Mouse (Mus musculus) kidney, embryonic 16.5 days (tissue): Measurements from ENCODE around the gene Ccnb1. TPM values are rescaled to one million over a fixed set of nuclear protein-coding genes. Genes with fewer than 3 reads are reported as not detected.
"Not testable (repeated sequence)": the region's sequence is repeated elsewhere in the genome, so short reads cannot be mapped to it uniquely, and the experiment has no call there.

Experiments
- ATAC-seq: fragments of 200-750 bp; cut with Nextera tagmentation; 2 replicates; pipeline ENCODE4 v1.8.0; 2017; ENCODE audit warnings: moderate TSS enrichment; ENCODE audit not compliant: low FRiP score, low TSS enrichment
- H3K27ac ChIP-seq: fragments of 300-500 bp; sonication (generic); 2 replicates; pipeline ENCODE4 v1.5.1; 2014; ENCODE audit warnings: low read length
- H3K27me3 ChIP-seq: fragments of 300-500 bp; sonication (generic); 2 replicates; pipeline ENCODE4 v1.6.1; 2014; ENCODE audit warnings: low read length, control low read depth, mixed read lengths; ENCODE audit not compliant: insufficient read depth
- H3K36me3 ChIP-seq: fragments of 300-500 bp; sonication (generic); 2 replicates; pipeline ENCODE4 v1.6.1; 2014; ENCODE audit warnings: low read length, control low read depth, mixed read lengths; ENCODE audit not compliant: insufficient read depth
- H3K4me1 ChIP-seq: fragments of 300-500 bp; sonication (generic); 2 replicates; pipeline ENCODE4 v1.6.1; 2014; ENCODE audit warnings: low read length, control low read depth, mixed read lengths; ENCODE audit not compliant: insufficient read depth
- H3K4me2 ChIP-seq: fragments of 300-500 bp; sonication (generic); replicated peaks from 2 replicates; pipeline ENCODE4 v1.6.1; 2014; ENCODE audit warnings: low read depth, low read length
- H3K4me3 ChIP-seq: fragments of 300-500 bp; sonication (generic); 2 replicates; pipeline ENCODE4 v1.5.1; 2014; ENCODE audit warnings: mild to moderate bottlenecking, low read length
- H3K9ac ChIP-seq: fragments of 300-500 bp; sonication (generic); replicated peaks from 2 replicates; pipeline ENCODE4 v1.6.1; 2014; ENCODE audit warnings: low read length
- H3K9me3 ChIP-seq: fragments of 300-500 bp; sonication (generic); 2 replicates; pipeline ENCODE4 v1.6.1; 2016; ENCODE audit warnings: low read length, control low read depth
- WGBS: fragments of 180-500 bp; shearing (Covaris S2); extraction: QIAGEN DNeasy Blood & Tissue Kit; methylation state at CpG from one replicate; pipeline ENCODE4 v1.1.7; 2014; 5-methylcytosine and 5-hydroxymethylcytosine counted together
- polyA plus RNA-seq: library from polyadenylated mRNA; unstranded; fragments of >200 nt; fragmentation: Nextera tagmentation; extraction: Ambion mirVana; gene quantifications from 2 replicates; pipeline ENCODE4 v1.2.1, GENCODE M21; 2015

Ccnb1 gene
- polyA plus RNA-seq, 1 experiment from 2014 or later, result 269 TPM

DNA sequence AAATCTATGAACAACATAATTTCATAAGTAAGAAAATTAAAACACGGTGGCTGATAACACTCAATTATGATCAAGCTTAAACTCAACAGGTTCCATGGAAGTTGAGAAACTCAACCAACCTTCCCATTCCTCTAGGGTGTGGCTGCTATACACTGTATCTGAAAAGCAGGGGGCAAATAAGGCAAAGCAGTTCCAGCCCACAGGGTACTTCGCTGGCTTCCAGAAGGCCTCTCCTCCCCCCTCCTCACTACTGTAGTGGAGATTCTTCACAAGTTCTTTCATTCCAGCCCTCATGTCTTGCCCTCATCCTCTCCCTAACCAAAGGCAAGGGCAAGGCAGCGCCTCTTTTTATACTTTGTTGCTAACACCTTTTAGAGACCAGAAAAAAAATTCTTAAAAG lies 37.5 kb upstream of the Ccnb1 start:
- Histone ChIP-seq H3K9ac (no peak overlapping the region), H3K27me3 (no peaks in the 10 kb centered on the region), H3K9me3 (no peaks in the 10 kb centered on the region), H3K4me3 (no peak overlapping the region), H3K27ac (no peak overlapping the region), H3K4me1 (no peaks in the 10 kb centered on the region), H3K36me3 (peaks cover 53% of the 10 kb centered on the region), H3K4me2 (no peak overlapping the region)
- ATAC-seq, result no peak
- 96% methylated on average over 3 of the region's 3 CpGs for WGBS

DNA sequence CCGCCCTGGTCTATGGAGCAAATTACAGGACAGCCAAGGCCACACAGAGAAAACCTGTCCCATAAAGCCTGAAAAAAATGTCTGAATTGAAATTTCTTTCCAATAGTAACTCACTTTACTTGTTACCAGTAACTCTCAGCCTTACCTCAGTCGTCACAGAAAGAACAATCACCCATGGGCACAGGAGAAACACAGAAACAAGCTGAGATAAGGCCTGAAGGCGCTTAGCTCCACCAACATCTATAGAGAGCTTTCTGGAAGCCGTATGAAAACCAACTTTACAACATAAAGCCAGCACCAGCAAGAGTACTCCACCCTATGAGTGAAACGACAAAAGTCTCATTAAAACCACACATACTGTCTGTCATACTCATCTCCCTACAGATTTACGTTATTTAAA lies 28.1 kb upstream of the Ccnb1 start:
- no peak for ATAC-seq
- Histone ChIP-seq H3K4me2 (no peak overlapping the region), H3K36me3 (peaks cover 57% of the 10 kb centered on the region), H3K4me1 (no peaks in the 10 kb centered on the region), H3K27ac (no peak overlapping the region), H3K4me3 (no peak overlapping the region), H3K27me3 (no peaks in the 10 kb centered on the region), H3K9me3 (no peaks in the 10 kb centered on the region), H3K9ac (no peak overlapping the region)
- 93% methylated on average over 6 of the region's 6 CpGs for WGBS

DNA sequence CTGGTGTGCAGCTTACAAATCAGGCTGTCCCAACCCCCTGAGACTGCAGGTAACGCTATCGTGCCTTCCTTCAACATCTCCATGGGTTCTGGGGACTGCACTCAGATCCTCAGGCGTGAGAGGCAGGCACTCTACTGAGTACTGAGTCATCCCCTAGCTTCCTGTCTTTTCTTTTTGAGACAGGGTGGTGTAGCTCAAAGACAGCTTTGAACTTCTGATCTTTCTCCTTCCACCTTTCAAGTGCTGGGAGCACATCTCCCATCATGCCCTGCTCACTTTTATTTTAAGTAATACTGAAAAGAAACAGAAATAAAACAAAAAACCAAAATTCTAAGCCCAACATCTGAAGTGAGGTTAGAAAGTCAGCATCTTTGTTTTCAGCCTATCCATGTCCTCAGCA lies 19.4 kb upstream of the Ccnb1 start:
- no peak for ATAC-seq
- 90% methylated on average over 3 of the region's 3 CpGs for WGBS
- no peak overlapping the region for H3K4me3 ChIP-seq

GRCm38 (mm10) chr13:100797171-100797570 lies 10.8 kb upstream of the Ccnb1 start:
- H3K9ac ChIP-seq, result no peak overlapping the region
- H3K4me3 ChIP-seq, result no peak overlapping the region
- H3K36me3 ChIP-seq, result peaks cover 14% of the 10 kb centered on the region; the same call in 1 of the 2 replicates
- 89% methylated on average over 6 of the region's 6 CpGs for WGBS
- no peak overlapping the region for H3K27ac ChIP-seq
- no peak overlapping the region for H3K4me2 ChIP-seq
- H3K4me1 ChIP-seq, result no peaks in the 10 kb centered on the region
- no peaks in the 10 kb centered on the region for H3K27me3 ChIP-seq
- no peak for ATAC-seq
- H3K9me3 ChIP-seq, result no peaks in the 10 kb centered on the region

More for the DNA sequence above, 19.4 kb upstream of the Ccnb1 start:
- H3K4me2 ChIP-seq, result no peak overlapping the region
- no peaks in the 10 kb centered on the region for H3K27me3 ChIP-seq
- no peaks in the 10 kb centered on the region for H3K4me1 ChIP-seq
- H3K9ac ChIP-seq, result no peak overlapping the region
- H3K27ac ChIP-seq, result no peak overlapping the region
- H3K9me3 ChIP-seq, result no peaks in the 10 kb centered on the region
- H3K36me3 ChIP-seq, result peaks cover 63% of the 10 kb centered on the region

DNA sequence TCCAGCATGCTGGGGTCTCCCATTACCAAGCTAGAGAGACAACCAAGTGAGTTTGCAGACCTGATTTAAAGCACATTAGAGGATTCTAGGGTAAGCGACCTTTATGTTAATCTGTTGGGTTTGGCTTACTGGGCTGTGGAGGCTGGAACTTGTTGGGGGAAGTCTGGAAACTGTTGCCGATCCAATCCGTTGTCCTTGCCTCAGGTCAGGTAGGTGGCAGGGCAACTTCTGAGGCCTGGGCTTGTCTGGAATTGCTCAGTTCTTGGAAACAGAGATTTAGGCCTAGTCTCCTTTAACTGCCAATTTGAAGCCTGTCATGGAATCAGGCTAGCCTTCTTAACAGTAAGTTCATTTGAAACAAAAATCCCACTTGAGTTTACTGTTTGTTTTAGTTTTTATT lies 2.7 kb upstream of the Ccnb1 start:
- 82% methylated on average over 3 of the region's 3 CpGs for WGBS
- no peak for ATAC-seq
- H3K9me3 ChIP-seq, result no peaks in the 10 kb centered on the region

GRCm38 (mm10) chr13:100788057-100788456 lies 1.7 kb upstream of the Ccnb1 start:
- H3K27ac ChIP-seq, H3K4me2 ChIP-seq, H3K9ac ChIP-seq, H3K9me3 ChIP-seq, H3K27me3 ChIP-seq, H3K4me3 ChIP-seq, ATAC-seq, H3K36me3 ChIP-seq: not testable (repeated sequence)
- peaks cover 15% of the 10 kb centered on the region for H3K4me1 ChIP-seq
- 98% methylated on average over 10 of the region's 14 CpGs for WGBS

More for the DNA sequence above, 2.7 kb upstream of the Ccnb1 start:
- H3K4me3 ChIP-seq, result no peak overlapping the region
- no peak overlapping the region for H3K4me2 ChIP-seq
- H3K27ac ChIP-seq, result no peak overlapping the region
- no peaks in the 10 kb centered on the region for H3K36me3 ChIP-seq
- no peaks in the 10 kb centered on the region for H3K27me3 ChIP-seq
- H3K4me1 ChIP-seq, result peaks cover 11% of the 10 kb centered on the region
- no peak overlapping the region for H3K9ac ChIP-seq

GRCm38 (mm10) chr13:100787316-100788010 lies 1.1 kb upstream of the Ccnb1 start:
- Histone ChIP-seq H3K9me3 (no peaks in the 10 kb centered on the region), H3K4me3 (no peak overlapping the region), H3K4me2 (no peak overlapping the region), H3K36me3 (peaks cover 7% of the 10 kb centered on the region), H3K27ac (no peak overlapping the region), H3K27me3 (no peaks in the 10 kb centered on the region), H3K9ac (no peak overlapping the region), H3K4me1 (peaks cover 17% of the 10 kb centered on the region)
- ATAC-seq, result no peak
- 70% methylated on average over 6 of the region's 6 CpGs for WGBS

DNA sequence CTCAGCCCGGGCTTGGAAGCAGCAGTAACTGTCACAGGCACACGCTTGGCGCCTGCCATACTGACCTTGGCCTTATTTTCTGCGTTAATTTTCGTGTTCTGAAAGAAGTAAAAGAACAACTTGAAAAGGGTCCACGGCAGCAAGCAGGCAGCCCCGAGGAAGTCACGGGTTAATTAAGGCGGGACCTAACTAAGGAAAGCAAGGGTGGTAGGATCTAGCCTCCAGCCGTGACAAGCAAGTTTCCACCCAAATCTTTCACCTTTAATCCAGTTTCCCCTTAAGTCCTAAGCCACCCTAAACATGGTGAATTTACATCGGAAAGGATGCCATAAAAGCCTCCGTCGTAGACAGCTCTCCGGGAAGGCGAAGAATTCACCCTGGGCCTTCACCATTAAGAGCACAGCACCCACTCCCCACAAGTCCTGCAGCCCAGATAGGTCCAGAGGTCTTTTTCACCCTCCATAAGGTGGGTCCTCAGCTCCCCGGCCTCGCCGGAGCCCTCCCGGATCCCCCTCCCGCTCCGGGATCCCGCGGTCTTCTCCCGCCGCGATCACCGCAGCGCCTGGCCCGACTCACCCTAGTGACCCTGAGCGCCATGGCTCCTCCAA lies 460 bp downstream of the Ccnb1 start:
- peaks cover 20% of the 10 kb centered on the region for H3K36me3 ChIP-seq
- WGBS, result under 1% methylated on average over 30 of the region's 30 CpGs
- H3K27ac ChIP-seq, result peak overlapping the region; percentile 51
- H3K27me3 ChIP-seq, result no peaks in the 10 kb centered on the region
- peak; percentile 62; the same call in 1 of the 2 replicates for ATAC-seq
- H3K4me2 ChIP-seq, result peak overlapping the region; percentile 63
- H3K4me1 ChIP-seq, result peaks cover 17% of the 10 kb centered on the region
- H3K4me3 ChIP-seq, result peak overlapping the region; percentile 77
- peak overlapping the region; percentile 81 for H3K9ac ChIP-seq
- no peaks in the 10 kb centered on the region for H3K9me3 ChIP-seq

- Histone ChIP-seq H3K4me2 (no peak overlapping the region), H3K4me1 (peaks cover 14% of the 10 kb centered on the region), H3K27ac (no peak overlapping the region), H3K27me3 (no peaks in the 10 kb centered on the region), H3K36me3 (peaks cover 29% of the 10 kb centered on the region), H3K9me3 (no peaks in the 10 kb centered on the region), H3K9ac (no peak overlapping the region), H3K4me3 (no peak overlapping the region)
- ATAC-seq, result no peak
- WGBS, result 81% methylated on average over 3 of the region's 3 CpGs
Observed at GRCm38 (mm10) chr13:100777491-100777890, 8.9 kb downstream of the Ccnb1 start.

- no peak for ATAC-seq
- Histone ChIP-seq H3K27me3 (no peaks in the 10 kb centered on the region), H3K4me1 (peaks cover 14% of the 10 kb centered on the region), H3K4me3 (peak overlapping the region; percentile 91; the same call in 1 of the 2 replicates), H3K9me3 (no peaks in the 10 kb centered on the region), H3K27ac (peak overlapping the region; percentile 70; the same call in 1 of the 2 replicates), H3K9ac (no peak overlapping the region), H3K36me3 (peaks cover 29% of the 10 kb centered on the region; the same call in 1 of the 2 replicates), H3K4me2 (peak overlapping the region; percentile 90)
- WGBS, result 59% methylated on average over 6 of the region's 6 CpGs
Observed at GRCm38 (mm10) chr13:100776710-100777109, 9.7 kb downstream of the Ccnb1 start.
